Mouse (Mus musculus) right cerebral cortex, postnatal 25 days (tissue): Measurements from ENCODE around the gene Fam173b.

Experiments used
- DNase-seq: peaks from one replicate; pipeline ENCODE4 v3.0.0; 2022

The Fam173b gene

DNA sequence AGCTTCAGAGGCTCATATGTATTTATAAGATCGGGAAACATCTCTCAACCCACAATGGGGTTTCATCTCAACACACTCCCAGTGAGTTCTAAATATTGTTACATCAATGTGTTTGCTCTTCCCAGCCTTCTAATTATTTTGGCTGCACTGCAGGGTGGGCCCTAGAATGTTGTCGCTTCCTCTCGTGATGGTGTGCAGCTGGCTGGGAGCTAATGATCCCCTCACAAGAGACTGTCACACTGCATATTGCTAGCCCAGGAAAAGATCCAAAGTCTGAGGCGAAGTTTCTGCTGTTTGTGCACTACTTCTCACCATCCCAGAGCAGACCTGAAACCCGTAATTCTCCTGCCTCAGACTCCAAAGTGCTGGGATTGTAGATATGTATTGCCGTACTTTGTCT lies 45.6 kb downstream of the Fam173b start:
- no peak for DNase-seq

GRCm38 (mm10) chr15:31647851-31648569 lies 46.4 kb downstream of the Fam173b start:
- no peak for DNase-seq

DNA sequence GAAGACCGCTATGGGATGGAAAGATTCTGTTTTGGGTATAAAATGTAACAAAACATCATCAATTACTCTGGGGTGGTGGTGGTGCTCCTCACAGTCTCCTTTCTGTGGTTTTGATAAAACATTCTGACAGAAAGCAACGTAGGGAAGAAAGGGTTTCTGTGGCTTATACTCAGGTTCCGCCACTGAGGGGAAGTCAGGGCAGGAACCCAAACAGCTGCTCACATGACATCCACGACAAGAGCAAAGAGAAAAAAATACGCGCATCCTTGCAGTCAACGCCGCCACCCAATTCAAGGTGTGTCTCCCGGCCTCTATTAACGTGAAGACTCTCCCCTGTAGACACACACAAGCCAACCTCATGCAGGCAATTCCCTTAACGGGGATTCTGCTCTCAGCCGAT lies 48.0 kb downstream of the Fam173b start:
- DNase-seq: no peak

DNA sequence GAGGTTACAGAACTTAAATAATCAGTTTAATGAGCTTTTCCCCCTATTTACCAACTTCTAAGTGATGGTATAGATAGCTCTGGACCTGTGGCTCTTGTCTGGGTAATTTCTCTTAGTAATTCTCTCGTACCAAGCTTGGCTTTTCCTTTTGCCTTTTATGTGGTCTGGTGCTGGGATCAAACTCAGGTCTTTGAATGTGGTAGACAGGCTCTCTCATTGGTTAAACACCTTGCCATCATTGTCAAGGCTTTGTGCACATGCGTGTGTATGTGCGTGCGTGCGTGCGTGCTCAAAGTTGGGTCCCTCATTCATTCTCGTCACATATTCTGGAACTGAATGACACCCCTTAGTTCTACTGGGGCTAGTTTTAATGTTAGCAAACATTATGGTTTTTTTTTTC lies 49.2 kb downstream of the Fam173b start:
- DNase-seq: no peak

- DNase-seq: no peak
Observed at GRCm38 (mm10) chr15:31660133-31660795, 58.6 kb downstream of the Fam173b start.

DNA sequence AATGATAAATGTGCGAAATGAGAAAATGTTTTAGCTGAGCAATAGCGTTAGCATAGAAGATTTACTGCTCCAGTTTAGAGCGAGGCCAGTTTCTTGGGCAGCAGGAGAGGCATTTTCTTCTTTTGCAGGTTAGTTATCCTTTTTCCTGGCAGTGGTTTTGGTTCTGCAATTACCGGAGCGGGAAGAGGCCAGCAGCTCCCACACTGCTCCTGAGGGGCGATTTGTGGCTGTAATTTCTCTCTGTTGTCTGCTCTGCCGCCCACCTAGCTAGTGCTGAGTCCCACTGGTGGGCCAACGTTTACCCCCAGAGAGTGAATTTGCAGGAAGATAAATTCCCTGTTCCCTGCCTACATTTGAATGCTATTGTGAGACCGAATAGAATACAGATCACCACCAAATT lies 59.2 kb downstream of the Fam173b start:
- DNase-seq: no peak

DNA sequence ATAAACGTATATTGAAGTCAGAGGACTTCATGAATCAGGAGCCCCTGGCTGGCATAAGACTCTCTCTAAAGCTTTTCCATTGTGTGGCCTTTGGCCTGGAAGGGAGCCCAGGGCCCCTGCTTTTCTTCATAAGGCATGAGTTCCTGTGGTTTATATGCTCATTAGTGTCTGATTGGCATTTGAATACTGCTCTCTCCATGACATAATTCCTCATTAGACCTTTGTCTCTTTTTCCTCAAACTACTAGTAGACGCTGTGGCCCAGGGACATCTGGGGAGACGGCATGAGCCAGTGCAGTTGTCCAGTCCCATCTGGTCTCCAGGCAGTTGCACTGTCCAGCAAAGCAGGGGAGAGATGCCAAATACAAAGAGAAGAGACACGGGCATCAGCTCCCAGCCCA lies 60.1 kb downstream of the Fam173b start:
- DNase-seq: no peak

GRCm38 (mm10) chr15:31663074-31663473 lies 61.4 kb downstream of the Fam173b start:
- peak; percentile 20 for DNase-seq
